Mouse (Mus musculus): ENCODE measurements around the gene Cox10. TPM values are rescaled to one million over a fixed set of nuclear protein-coding genes. Genes with fewer than 3 reads are reported as not detected.
A peak's percentile ranks its signal among the peaks of the same experiment; 100 is the strongest.

The Cox10 gene
- total and polyA plus RNA-seq, 2 experiments: 4.0 to 12.9 TPM

DNA sequence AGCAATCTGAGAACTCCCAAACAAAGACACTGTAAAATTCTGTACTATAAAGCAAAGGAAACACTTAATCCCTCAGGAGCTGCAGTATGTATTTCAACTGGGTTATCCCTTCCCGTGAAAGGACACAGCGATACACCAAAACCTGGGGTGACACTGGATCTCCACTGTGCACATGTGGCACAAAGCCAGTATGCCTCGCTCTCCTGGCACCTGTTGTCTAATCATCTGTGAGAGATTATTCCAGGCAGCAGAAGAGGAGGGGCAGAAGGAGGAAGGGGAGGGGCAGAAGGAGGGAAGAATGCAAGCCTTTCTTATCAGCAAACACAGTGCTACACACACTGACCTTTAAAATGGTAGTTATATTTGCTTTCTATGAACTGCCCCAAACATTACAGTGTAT is 75.8 kb downstream of the Cox10 start:
- Histone ChIP-seq H3K4me3 (ENCODE audit: insufficient read depth, low read depth, low read length) (no peak overlapping the region), H3K79me2 (ENCODE audit: control insufficient read depth, insufficient read depth, low read length) (no peaks in the 10 kb centered on the region; the same call in 1 of the 2 replicates), H3K36me3 (ENCODE audit: control insufficient read depth, insufficient read depth, low read length) (no peaks in the 10 kb centered on the region), H3K9ac (ENCODE audit: low read depth, low read length) (no peak overlapping the region), H3K27ac (replicated peaks; ENCODE audit: insufficient read depth, low read depth, low read length) (no peak overlapping the region), H3K4me1 (ENCODE audit: control insufficient read depth, insufficient read depth, low read length) (no peaks in the 10 kb centered on the region), H3K27me3 (ENCODE audit: control insufficient read depth, insufficient read depth, low read length) (no peaks in the 10 kb centered on the region)
- WGBS: 76% methylated on average over 3 of the region's 3 CpGs
- DNase-seq (ENCODE audit: extremely low read depth, low read depth, low spot score): no peak
- TF ChIP-seq POLR2A (IDR thresholded peaks at IDR 0.05; ENCODE audit: extremely low read depth, insufficient read depth, low read length) (no peak), CTCF (IDR thresholded peaks at IDR 0.05; ENCODE audit: low read depth, low read length) (no peak)

GRCm38 (mm10) chr11:64002629-64003028 is 76.6 kb downstream of the Cox10 start:
- Histone ChIP-seq H3K27me3 (ENCODE audit: control insufficient read depth, insufficient read depth, low read length) (no peaks in the 10 kb centered on the region), H3K4me1 (ENCODE audit: control insufficient read depth, insufficient read depth, low read length) (no peaks in the 10 kb centered on the region), H3K4me3 (ENCODE audit: insufficient read depth, low read depth, low read length) (no peak overlapping the region), H3K9ac (ENCODE audit: low read depth, low read length) (no peak overlapping the region), H3K36me3 (ENCODE audit: control insufficient read depth, insufficient read depth, low read length) (no peaks in the 10 kb centered on the region), H3K79me2 (ENCODE audit: control insufficient read depth, insufficient read depth, low read length) (no peaks in the 10 kb centered on the region; the same call in 1 of the 2 replicates), H3K27ac (replicated peaks; ENCODE audit: insufficient read depth, low read depth, low read length) (no peak overlapping the region)
- 76% methylated on average over 2 of the region's 2 CpGs for WGBS
- TF ChIP-seq POLR2A (IDR thresholded peaks at IDR 0.05; ENCODE audit: extremely low read depth, insufficient read depth, low read length): no peak
- TF ChIP-seq CTCF (IDR thresholded peaks at IDR 0.05; ENCODE audit: low read depth, low read length): no peak
- no peak for DNase-seq (ENCODE audit: extremely low read depth, low read depth, low spot score)

GRCm38 (mm10) chr11:64001111-64001510 is 78.2 kb downstream of the Cox10 start:
- 91% methylated on average over 2 of the region's 2 CpGs for WGBS
- DNase-seq (ENCODE audit: extremely low read depth, low read depth, low spot score): no peak

DNA sequence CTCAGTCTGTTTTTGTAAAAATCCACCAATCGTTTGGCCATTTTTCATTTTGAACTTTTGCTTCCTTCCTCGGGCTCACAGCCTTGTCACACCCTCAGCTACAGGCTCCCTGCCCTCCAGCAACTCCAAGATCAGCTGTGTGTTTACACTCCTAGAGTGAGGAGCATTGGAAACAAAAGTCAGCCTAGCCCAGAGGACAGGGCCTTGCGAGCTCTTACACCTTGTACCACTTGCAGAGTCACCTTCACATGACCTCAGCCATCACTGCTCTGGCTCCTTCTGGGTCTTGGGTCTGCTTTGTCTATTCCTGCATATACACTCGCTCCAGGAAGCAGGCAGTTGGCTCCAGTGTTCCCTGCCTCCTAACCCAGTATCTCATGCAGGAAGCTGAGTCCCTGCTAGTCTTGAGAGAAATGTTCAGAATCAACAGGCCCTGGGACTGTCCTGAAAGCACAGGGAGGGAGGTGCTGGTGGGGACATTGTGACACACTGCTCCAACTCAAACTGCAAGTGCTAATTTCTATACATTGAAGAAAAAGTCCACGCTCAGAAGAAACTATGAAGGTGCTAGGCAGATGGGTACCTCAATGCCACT is 79.0 kb downstream of the Cox10 start:
- 73% methylated on average over 5 of the region's 5 CpGs for whole genome bisulfite sequencing
- no peak overlapping the region for H3K9ac ChIP-seq (ENCODE audit: low read depth, low read length)
- H3K27ac ChIP-seq (replicated peaks; ENCODE audit: insufficient read depth, low read depth, low read length): peak overlapping the region; percentile 11
- DNase-seq (ENCODE audit: extremely low read depth, low read depth, low spot score): no peak
- TF ChIP-seq CTCF (IDR thresholded peaks at IDR 0.05; ENCODE audit: low read depth, low read length) (no peak), POLR2A (IDR thresholded peaks at IDR 0.05; ENCODE audit: extremely low read depth, insufficient read depth, low read length) (no peak)
- H3K79me2 ChIP-seq (ENCODE audit: control insufficient read depth, insufficient read depth, low read length): no peaks in the 10 kb centered on the region; the same call in 1 of the 2 replicates
- no peaks in the 10 kb centered on the region for H3K4me1 ChIP-seq (ENCODE audit: control insufficient read depth, insufficient read depth, low read length)
- H3K27me3 ChIP-seq (ENCODE audit: control insufficient read depth, insufficient read depth, low read length): no peaks in the 10 kb centered on the region
- no peaks in the 10 kb centered on the region for H3K36me3 ChIP-seq (ENCODE audit: control insufficient read depth, insufficient read depth, low read length)
- no peak overlapping the region for H3K4me3 ChIP-seq (ENCODE audit: insufficient read depth, low read depth, low read length)

More at GRCm38 (mm10) chr11:64001111-64001510, 78.2 kb downstream of the Cox10 start:
- no peak overlapping the region for H3K27ac ChIP-seq (replicated peaks; ENCODE audit: insufficient read depth, low read depth, low read length)
- H3K4me1 ChIP-seq (ENCODE audit: control insufficient read depth, insufficient read depth, low read length): no peaks in the 10 kb centered on the region
- H3K9ac ChIP-seq (ENCODE audit: low read depth, low read length): no peak overlapping the region
- no peak overlapping the region for H3K4me3 ChIP-seq (ENCODE audit: insufficient read depth, low read depth, low read length)
- no peaks in the 10 kb centered on the region for H3K36me3 ChIP-seq (ENCODE audit: control insufficient read depth, insufficient read depth, low read length)
- H3K79me2 ChIP-seq (ENCODE audit: control insufficient read depth, insufficient read depth, low read length): no peaks in the 10 kb centered on the region; the same call in 1 of the 2 replicates
- no peaks in the 10 kb centered on the region for H3K27me3 ChIP-seq (ENCODE audit: control insufficient read depth, insufficient read depth, low read length)
- no peak for TF ChIP-seq POLR2A (IDR thresholded peaks at IDR 0.05; ENCODE audit: extremely low read depth, insufficient read depth, low read length)
- TF ChIP-seq CTCF (IDR thresholded peaks at IDR 0.05; ENCODE audit: low read depth, low read length): no peak

DNA sequence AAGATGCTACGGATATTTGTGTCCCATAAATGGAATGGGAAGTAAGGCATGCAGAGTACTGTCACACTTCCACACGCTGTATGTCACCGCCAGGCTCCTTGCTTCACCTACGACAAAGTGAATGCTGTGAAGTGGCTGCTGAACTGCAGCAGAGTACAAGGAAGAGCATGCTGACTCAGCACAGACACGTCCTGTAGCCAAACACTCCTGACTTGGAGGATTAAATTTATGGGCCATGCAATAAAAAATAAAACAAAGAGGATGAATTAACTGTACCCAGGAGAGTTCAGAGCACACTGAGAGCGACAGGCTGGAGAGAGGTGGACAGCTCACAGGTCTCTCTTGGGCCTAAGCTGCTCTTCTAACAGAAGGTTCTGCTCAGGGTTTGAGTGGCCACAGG is 79.8 kb downstream of the Cox10 start:
- Histone ChIP-seq H3K9ac (ENCODE audit: low read depth, low read length) (no peak overlapping the region), H3K36me3 (ENCODE audit: control insufficient read depth, insufficient read depth, low read length) (no peaks in the 10 kb centered on the region), H3K4me3 (ENCODE audit: insufficient read depth, low read depth, low read length) (no peak overlapping the region), H3K79me2 (ENCODE audit: control insufficient read depth, insufficient read depth, low read length) (no peaks in the 10 kb centered on the region; the same call in 1 of the 2 replicates), H3K27ac (replicated peaks; ENCODE audit: insufficient read depth, low read depth, low read length) (no peak overlapping the region), H3K27me3 (ENCODE audit: control insufficient read depth, insufficient read depth, low read length) (no peaks in the 10 kb centered on the region), H3K4me1 (ENCODE audit: control insufficient read depth, insufficient read depth, low read length) (no peaks in the 10 kb centered on the region)
- no peak for DNase-seq (ENCODE audit: extremely low read depth, low read depth, low spot score)
- TF ChIP-seq POLR2A (IDR thresholded peaks at IDR 0.05; ENCODE audit: extremely low read depth, insufficient read depth, low read length): no peak
- 92% methylated on average over 6 of the region's 6 CpGs for WGBS

- Histone ChIP-seq H3K27ac (replicated peaks; ENCODE audit: insufficient read depth, low read depth, low read length) (no peak overlapping the region), H3K27me3 (ENCODE audit: control insufficient read depth, insufficient read depth, low read length) (no peaks in the 10 kb centered on the region), H3K4me1 (ENCODE audit: control insufficient read depth, insufficient read depth, low read length) (peaks cover 6% of the 10 kb centered on the region), H3K4me3 (ENCODE audit: insufficient read depth, low read depth, low read length) (no peak overlapping the region), H3K79me2 (ENCODE audit: control insufficient read depth, insufficient read depth, low read length) (no peaks in the 10 kb centered on the region), H3K9ac (ENCODE audit: low read depth, low read length) (no peak overlapping the region), H3K36me3 (ENCODE audit: control insufficient read depth, insufficient read depth, low read length) (no peaks in the 10 kb centered on the region)
- no peak for DNase-seq (ENCODE audit: extremely low read depth, low read depth, low spot score)
- TF ChIP-seq CTCF (IDR thresholded peaks at IDR 0.05; ENCODE audit: low read depth, low read length) (no peak), POLR2A (IDR thresholded peaks at IDR 0.05; ENCODE audit: extremely low read depth, insufficient read depth, low read length) (no peak)
- 85% methylated on average over 8 of the region's 8 CpGs for WGBS
Measured at GRCm38 (mm10) chr11:63991958-63992357, 87.3 kb downstream of the Cox10 start.

Measured in liver, adult 2 months (tissue).